Mouse (Mus musculus): ENCODE measurements around the gene Hivep3. TPM values are rescaled to one million over a fixed set of nuclear protein-coding genes. Genes with fewer than 3 reads are reported as not detected.

Gene Hivep3
- total RNA-seq, 2 experiments from 2014 or later: 6.9 to 9.9 TPM

DNA sequence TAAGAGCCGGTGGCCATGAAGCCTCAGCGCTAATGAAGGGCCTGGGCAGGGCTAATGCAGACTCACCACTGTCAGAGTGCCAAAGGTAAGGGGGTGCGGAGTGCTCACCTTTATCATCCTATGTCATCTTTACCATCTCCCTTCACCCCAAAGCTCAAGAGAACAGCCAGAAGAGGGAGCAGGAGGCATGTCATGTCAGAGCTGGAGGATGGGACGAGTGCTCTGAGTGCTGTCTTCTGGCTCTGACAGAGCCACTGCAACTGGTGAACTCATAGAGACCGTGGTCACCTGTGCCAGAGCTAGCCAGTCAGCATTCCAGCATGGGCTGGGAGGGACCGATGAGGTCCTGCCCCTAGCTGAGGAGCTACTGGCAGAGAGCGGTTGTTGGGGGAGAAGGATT lies 27.2 kb downstream of the Hivep3 start:
- no peak for DNase-seq (ENCODE audit: low spot score in 2 of 2)

DNA sequence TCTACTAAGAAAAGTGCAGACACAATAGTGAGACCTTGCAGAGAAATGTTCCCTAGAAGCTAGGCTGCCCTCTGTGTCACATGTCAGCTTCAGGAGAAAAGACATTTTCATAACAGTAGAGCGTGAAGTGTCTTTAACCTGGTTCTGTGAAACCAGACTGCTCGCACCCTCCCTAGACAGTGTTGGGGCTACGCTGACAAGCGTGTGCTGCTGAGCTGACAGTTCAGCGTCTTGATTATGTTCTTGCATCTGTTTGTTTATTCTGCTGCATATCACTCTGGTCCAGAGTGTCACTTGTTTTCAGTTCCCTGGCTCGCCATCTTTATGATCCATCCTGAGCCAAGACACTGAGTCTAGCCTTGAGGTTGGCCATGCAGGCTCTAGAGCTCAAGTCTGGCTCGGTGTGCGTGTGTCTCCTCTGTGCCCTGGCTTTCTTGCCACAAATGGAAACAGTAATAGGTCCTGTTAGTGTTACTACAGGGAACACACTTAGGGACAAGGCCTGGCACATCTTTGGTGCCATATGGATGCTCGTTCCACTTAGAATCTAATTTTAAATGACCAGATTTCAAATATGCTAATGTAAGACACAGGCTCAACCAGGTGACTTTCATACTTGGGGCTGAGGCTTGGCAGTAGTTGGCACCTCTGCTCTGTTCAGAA lies 28.0 kb downstream of the Hivep3 start:
- DNase-seq (ENCODE audit: low spot score in 2 of 2): no peak

- no peak for DNase-seq (ENCODE audit: low spot score in 2 of 2)
These were observed 28.6 kb downstream of the Hivep3 start for GRCm38 (mm10) chr4:119762171-119762570.

GRCm38 (mm10) chr4:119768046-119768445 lies 34.5 kb downstream of the Hivep3 start:
- no peak for DNase-seq (ENCODE audit: low spot score in 2 of 2)

DNA sequence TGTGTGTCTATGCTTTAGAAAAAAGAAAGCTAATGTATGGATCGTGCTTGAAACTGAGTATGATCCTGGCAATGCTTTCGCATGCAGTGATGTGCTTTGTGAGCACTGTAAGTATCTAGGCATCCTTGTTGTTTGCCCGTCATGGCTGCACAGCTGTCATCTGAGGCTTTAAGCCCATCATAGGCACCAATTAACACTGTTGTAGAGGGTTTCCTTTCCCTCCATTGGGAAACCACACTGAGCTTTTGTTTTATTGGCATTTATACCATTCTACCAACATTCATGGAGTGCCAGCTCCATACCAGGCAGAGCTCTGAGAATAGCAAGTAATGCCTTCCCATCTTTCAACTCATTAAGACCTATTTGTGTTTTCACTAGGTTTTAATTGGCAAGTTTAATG lies 42.3 kb downstream of the Hivep3 start:
- DNase-seq (ENCODE audit: low spot score in 2 of 2): no peak

- DNase-seq (ENCODE audit: low spot score in 2 of 2): no peak
These were observed 43.6 kb downstream of the Hivep3 start for GRCm38 (mm10) chr4:119777146-119777545.

- no peak for DNase-seq (ENCODE audit: low spot score in 2 of 2)
These were observed 46.2 kb downstream of the Hivep3 start for GRCm38 (mm10) chr4:119779561-119780400.

DNA sequence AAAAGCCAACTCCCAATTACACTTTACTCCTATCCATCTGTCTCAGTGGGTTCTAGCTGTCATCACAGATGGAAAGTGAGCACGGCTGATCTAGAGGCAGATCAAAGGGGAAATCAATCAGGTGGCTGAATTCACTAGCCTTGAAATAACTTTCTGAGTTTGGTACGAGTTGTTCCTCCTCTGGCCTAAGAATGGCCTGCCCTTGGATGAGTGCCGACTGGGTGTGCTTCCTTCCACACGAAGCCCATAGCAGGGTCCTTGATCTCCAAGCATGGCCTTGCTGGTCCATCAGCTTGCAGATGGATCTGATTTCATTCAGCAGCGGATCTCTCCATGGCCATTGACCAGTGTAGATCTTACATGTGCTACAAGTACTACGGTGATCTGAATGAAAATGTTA lies 47.3 kb downstream of the Hivep3 start:
- peak; percentile 38 to 40 for DNase-seq (ENCODE audit: low spot score in 2 of 2)

DNA sequence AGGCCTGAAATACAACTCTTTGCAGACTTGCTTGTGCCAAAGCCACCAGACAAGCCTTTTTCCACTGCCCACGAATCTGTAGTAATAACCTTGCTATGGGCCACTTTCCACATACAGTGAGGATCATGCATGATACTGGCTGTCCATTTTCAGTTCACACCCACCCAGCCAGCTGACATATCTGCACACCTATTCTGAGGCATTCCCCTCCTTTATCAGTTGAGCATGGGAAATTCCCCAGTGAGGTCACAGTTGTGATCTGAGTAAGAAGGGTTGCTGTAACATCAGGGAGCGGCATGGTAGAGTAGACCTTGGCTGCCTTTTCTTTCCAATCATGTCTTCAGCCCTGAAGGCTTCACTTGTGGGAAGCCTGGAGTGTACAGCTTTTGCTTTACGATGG lies 51.4 kb downstream of the Hivep3 start:
- no peak for DNase-seq (ENCODE audit: low spot score in 2 of 2)

DNA sequence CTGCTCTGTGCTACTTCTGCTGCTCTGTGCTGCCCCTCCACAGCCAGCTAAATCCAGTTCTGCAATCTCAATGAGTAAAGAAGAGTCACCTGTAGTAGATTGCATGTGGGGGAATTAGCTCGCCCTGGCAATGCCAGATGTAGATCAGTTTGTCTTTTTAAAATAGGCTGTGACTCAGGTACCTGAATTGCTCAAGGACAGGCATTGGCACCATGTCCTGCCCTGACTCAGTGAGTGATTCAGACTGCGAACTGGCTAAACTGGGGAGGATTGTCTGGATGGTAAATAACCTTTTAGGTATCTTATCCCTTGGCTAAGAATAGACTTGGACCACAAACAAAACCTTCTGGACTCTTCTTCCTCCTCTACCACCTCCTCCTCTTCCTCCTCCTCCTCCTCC lies 52.7 kb downstream of the Hivep3 start:
- DNase-seq (ENCODE audit: low spot score in 2 of 2): peak in 1 of 2 experiments; percentile 40

GRCm38 (mm10) chr4:119786721-119787120 lies 53.1 kb downstream of the Hivep3 start:
- no peak for DNase-seq (ENCODE audit: low spot score in 2 of 2)

DNA sequence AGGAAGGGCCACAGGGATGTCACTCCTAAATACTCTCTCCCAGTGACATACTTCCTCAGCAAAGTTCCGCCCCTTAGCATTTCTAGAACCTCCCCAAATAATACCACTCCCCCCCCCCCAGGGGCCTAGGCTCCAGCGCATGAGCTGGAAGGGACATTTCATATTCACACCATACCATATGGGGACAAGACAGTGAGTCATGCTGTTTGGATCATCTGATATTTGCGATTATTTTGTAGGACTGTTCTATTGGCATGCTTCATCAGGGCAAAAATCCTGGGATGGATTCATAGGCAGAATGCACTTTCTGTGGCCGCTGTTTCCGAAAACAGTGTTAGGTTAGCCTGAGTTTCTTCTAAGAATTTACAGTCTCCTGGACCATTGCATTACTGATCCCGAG lies 55.2 kb downstream of the Hivep3 start:
- no peak for DNase-seq (ENCODE audit: low spot score in 2 of 2)

DNA sequence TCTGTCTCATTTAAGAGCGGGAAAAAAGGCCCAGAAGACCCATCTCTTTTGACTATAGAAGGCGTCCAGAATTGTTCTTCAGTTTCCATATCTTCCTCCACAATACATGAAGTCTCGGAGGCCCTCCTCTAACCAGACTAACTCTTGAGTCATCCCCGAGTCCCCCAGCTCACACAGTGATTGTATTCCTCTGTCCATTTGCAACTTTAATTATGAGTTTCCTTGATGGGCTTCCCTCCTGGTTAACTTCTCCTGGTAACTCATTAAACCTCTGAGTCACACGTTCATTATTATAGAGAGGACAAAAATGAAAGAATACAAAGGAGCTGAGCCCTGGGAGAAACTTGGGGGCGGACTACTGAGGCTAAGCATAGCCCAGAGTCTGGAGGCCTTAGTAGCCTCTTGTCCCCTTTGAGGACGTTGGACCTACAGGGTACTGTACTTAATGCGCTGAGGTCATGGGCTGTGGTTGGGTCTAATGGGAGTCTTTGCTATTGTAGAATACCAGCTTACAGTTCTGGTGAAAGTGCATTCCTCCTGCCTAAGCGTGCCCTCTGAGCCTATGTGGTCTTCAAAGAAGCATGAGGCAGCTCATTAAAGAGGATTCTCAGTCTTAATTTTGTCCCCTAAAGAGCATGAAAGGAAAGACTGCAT lies 56.0 kb downstream of the Hivep3 start:
- DNase-seq (ENCODE audit: low spot score in 2 of 2): no peak

- DNase-seq (ENCODE audit: low spot score in 2 of 2): no peak
These were observed 65.3 kb downstream of the Hivep3 start for GRCm38 (mm10) chr4:119798891-119799290.

- DNase-seq (ENCODE audit: low spot score in 2 of 2): no peak
These were observed 73.0 kb downstream of the Hivep3 start for GRCm38 (mm10) chr4:119806556-119806955.

DNA sequence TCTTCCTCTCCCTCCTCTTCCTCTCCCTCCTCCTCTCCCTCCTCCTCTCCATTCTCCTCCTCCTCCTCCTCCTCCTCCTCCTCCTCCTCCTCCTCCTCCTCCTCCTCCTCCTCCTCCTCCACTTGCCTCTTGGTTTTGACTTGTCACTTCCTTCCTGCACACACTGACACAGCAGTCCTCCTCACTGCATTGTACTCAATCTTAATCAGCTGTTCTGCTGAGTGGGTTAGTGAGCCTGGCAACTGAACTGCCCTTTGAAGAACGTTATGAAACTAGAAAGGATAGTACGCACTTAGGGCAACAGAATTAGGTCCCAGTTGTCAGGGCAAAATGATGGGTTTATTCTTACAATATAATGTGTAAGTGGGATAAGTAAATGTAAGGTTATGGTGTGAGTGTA lies 73.8 kb downstream of the Hivep3 start:
- no peak for DNase-seq (ENCODE audit: low spot score in 2 of 2)

GRCm38 (mm10) chr4:119809245-119809644 lies 75.7 kb downstream of the Hivep3 start:
- no peak for DNase-seq (ENCODE audit: low spot score in 2 of 2)

DNA sequence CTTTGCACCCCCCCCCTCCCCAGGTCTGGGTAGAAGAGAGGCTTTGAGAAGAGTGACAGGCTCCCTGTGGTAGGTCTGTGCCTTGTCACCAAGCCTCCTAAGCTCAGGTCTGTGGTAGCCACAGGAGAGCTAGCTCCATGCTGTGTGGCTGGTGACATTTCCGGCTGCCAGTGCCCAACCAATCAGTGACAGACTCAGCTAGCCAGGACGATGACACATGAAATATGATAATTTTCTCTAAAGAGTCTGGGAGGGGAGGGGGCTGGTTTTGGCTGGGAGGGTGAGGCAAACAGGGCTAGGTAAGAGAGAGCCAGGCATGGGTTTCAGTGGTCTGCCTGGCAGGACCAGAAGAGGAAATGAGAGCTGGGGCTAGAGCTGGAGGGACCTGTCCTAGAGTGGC lies 79.2 kb downstream of the Hivep3 start:
- no peak for DNase-seq (ENCODE audit: low spot score in 2 of 2)

DNA sequence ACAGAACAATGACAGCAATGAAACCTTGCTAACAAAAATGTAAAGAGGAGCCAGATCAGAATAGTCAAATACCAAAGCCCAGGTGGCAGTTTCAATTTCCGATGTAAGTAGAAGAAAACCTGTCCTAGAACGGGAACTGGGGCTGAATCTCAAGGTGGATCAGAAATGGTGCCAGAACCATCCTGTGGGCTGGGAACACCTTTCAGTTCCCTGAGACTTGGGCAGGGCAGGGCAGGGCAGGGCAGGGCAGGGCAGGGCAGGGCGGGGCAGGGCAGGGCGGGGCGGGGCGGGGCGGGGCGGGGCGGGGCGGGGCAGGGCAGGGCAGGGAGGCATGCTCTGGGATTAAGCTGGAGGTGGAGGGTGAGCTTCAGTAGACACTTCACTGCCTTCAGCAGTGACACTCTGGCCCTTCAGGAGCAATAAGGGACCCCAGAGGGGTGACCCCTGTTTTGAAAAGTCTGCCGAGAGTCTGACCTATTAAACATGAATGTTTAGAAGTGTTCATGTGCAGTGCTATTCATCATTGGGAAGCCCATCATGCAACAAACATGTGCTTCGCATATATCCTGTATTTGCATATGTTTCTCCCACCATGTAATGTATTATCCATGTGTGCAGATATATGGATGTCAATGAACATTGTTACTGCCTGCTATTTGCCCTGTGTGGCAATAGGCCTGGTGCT lies 80.1 kb downstream of the Hivep3 start:
- no peak for DNase-seq (ENCODE audit: low spot score in 2 of 2)

- DNase-seq (ENCODE audit: low spot score in 2 of 2): no peak
These were observed 80.9 kb downstream of the Hivep3 start for GRCm38 (mm10) chr4:119814185-119815132.

All from adrenal gland, adult 18-20 months (tissue).